Mouse (Mus musculus) heart, embryonic 16.5 days (tissue): Measurements from ENCODE around the gene Pet100. TPM values are rescaled to one million over a fixed set of nuclear protein-coding genes. Genes with fewer than 3 reads are reported as not detected.

Experiments used
- ATAC-seq: fragments of 200-750 bp; cut with Nextera tagmentation; replicated peaks from 2 replicates; pipeline ENCODE4 v1.8.0; 2017; ENCODE audit warnings: moderate number of reproducible peaks; ENCODE audit not compliant: insufficient read depth, low FRiP score; ENCODE audit errors: extremely low read depth
- H3K27ac ChIP-seq: fragments of 300-500 bp; sonication (generic); 2 replicates; pipeline ENCODE4 v1.5.1; 2014; ENCODE audit warnings: mild to moderate bottlenecking, low read length, control low read depth, moderate library complexity
- H3K27me3 ChIP-seq: fragments of 300-500 bp; sonication (generic); 2 replicates; pipeline ENCODE4 v1.6.1; 2014; ENCODE audit warnings: low read length, mixed read lengths; ENCODE audit not compliant: control insufficient read depth, insufficient read depth
- H3K36me3 ChIP-seq: fragments of 300-500 bp; sonication (generic); 2 replicates; pipeline ENCODE4 v1.6.1; 2014; ENCODE audit not compliant: control insufficient read depth, insufficient read depth
- H3K4me1 ChIP-seq: fragments of 300-500 bp; sonication (generic); 2 replicates; pipeline ENCODE4 v1.6.1; 2014; ENCODE audit warnings: low read length, mixed read lengths; ENCODE audit not compliant: control insufficient read depth, insufficient read depth
- H3K4me2 ChIP-seq: fragments of 300-500 bp; sonication (generic); 2 replicates; pipeline ENCODE4 v1.6.1; 2014; ENCODE audit warnings: low read depth, mild to moderate bottlenecking, control low read depth, low read length
- H3K4me3 ChIP-seq: fragments of 300-500 bp; sonication (generic); 2 replicates; pipeline ENCODE4 v1.5.1; 2014; ENCODE audit warnings: mild to moderate bottlenecking, control low read depth, low read length
- H3K9ac ChIP-seq: fragments of 300-500 bp; sonication (generic); 2 replicates; pipeline ENCODE4 v1.6.1; 2014; ENCODE audit warnings: low read length, control low read depth
- H3K9me3 ChIP-seq: fragments of 300-500 bp; sonication (generic); replicated peaks from 2 replicates; pipeline ENCODE4 v1.6.1; 2016; ENCODE audit warnings: low read length; ENCODE audit not compliant: control insufficient read depth
- WGBS: fragments of 180-500 bp; shearing (Covaris S2); extraction: QIAGEN DNeasy Blood & Tissue Kit; methylation state at CpG from one replicate; pipeline ENCODE4 v1.1.7; 2014; 5-methylcytosine and 5-hydroxymethylcytosine counted together
- polyA plus RNA-seq: library from polyadenylated mRNA; unstranded; fragments of >200 nt; fragmentation: Nextera tagmentation; extraction: Ambion mirVana; gene quantifications from 2 replicates; pipeline ENCODE4 v1.2.1, GENCODE M21; 2015

Gene Pet100
- polyA plus RNA-seq, 1 experiment from 2014 or later = 65.9 TPM

DNA sequence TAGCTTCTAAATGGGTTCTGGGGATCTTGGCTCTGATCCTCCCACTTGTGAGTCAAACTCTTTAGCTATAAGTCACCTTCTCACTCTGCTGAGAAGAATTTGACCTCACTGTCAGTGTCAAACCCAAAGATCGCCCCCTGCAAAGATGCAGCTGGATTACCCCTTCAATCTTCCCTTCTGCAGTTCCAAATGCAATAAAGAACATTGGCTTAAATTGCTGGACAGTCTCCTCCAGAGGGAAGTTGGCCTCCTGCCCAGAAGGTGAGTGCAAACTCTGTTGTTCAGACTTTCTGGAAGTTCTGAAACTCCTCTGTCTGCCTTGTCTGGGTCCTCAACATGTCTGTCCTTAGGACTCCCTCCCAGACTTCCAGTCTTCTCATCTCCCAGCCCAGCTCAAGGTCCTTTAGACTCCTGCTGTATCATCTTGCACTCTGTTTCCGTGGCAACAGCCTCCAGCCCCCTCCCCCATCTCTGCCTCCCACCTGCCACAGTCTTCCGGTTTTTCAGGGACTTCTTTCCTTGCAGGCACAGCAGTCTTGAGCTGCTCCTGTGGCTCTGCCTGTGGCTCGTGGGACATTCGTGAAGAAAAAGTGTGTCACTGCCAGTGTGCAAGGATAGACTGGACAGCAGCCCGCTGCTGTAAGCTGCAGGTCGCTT, 35.5 kb downstream of the Pet100 start:
- no peak overlapping the region for H3K27ac ChIP-seq
- peaks cover 2% of the 10 kb centered on the region; the same call in 1 of the 2 replicates for H3K27me3 ChIP-seq
- H3K9ac ChIP-seq = no peak overlapping the region
- H3K4me1 ChIP-seq = no peaks in the 10 kb centered on the region
- H3K36me3 ChIP-seq = no peaks in the 10 kb centered on the region
- H3K9me3 ChIP-seq = no peaks in the 10 kb centered on the region
- no peak for ATAC-seq
- 26% methylated on average over 7 of the region's 7 CpGs for WGBS
- H3K4me3 ChIP-seq = no peak overlapping the region
- H3K4me2 ChIP-seq = no peak overlapping the region

DNA sequence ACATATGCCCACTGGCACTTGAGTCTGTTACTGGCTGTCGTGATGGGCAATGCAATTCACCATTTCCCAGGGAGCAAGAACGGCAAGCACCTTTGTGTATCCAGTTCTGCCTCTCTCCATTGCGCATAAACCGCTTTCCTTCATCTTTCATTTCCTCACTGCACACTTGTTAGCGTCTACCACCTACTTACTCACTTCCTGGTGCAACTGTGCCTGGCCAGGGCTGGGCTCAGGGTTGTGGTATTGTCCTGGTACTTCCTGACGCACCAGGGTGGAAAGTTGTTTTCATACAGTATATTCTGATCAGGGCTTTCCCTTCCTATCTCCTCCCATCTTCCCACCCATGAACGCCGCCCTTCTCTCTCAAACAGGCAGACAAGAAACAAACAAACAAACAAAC, 39.5 kb downstream of the Pet100 start:
- Histone ChIP-seq H3K4me1 (no peaks in the 10 kb centered on the region), H3K36me3 (no peaks in the 10 kb centered on the region), H3K27me3 (peaks cover 2% of the 10 kb centered on the region; the same call in 1 of the 2 replicates), H3K4me3 (no peak overlapping the region), H3K4me2 (no peak overlapping the region), H3K9me3 (no peaks in the 10 kb centered on the region), H3K27ac (no peak overlapping the region), H3K9ac (no peak overlapping the region)
- WGBS = 64% methylated on average over 8 of the region's 8 CpGs
- ATAC-seq = no peak

DNA sequence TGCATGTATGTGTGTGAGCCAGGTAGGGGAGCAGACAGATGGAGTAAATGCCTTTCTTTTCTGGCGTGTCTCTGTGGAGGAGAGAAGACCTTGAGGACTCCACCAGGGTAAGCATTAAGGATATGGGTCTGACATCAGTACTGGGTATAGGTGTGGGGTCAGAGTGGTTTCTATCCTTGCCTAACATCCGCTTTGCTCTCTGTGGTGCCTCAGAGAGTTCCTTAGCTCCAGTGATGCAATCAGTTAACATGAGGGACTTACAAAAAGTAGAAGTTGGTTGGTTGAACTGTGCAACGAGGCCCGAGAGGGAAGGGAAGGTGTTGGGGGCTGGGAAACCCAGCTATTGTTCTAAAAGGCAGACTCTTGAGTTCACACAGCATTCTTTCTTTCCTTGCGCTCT, 43.1 kb downstream of the Pet100 start:
- ATAC-seq = no peak
- H3K4me1 ChIP-seq = no peaks in the 10 kb centered on the region

DNA sequence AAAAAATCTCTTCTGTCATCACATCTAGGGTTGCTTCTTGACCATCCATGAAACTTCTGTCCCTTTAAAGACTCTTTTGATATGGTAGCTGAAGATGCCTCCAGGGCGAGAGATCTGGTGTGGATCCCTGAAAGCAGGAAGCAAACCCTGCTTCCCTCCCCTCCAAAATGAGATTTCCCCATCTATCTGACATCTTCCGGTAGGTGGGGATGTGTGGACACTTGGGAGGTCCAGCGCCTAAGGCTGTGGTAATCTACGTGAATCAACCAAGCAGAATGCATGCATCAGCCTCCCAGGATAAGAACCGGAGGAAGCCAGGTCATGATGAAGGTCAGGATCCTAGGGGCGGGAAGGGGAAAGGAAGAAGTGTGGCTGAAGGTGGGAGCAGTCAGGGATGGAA, 44.2 kb downstream of the Pet100 start, which contains the start of gene Mcemp1:
Gene Mcemp1 (plus strand): TSS at position 248 of the 400 bp plus-strand sequence.
- 58% methylated on average over 6 of the region's 6 CpGs for WGBS

More for the DNA sequence above, 43.1 kb downstream of the Pet100 start:
- H3K9ac ChIP-seq = no peak overlapping the region
- H3K27me3 ChIP-seq = no peaks in the 10 kb centered on the region
- no peaks in the 10 kb centered on the region for H3K9me3 ChIP-seq
- H3K27ac ChIP-seq = no peak overlapping the region
- no peak overlapping the region for H3K4me3 ChIP-seq
- no peaks in the 10 kb centered on the region for H3K36me3 ChIP-seq
- H3K4me2 ChIP-seq = no peak overlapping the region
- WGBS = 63% methylated on average over 5 of the region's 5 CpGs

DNA sequence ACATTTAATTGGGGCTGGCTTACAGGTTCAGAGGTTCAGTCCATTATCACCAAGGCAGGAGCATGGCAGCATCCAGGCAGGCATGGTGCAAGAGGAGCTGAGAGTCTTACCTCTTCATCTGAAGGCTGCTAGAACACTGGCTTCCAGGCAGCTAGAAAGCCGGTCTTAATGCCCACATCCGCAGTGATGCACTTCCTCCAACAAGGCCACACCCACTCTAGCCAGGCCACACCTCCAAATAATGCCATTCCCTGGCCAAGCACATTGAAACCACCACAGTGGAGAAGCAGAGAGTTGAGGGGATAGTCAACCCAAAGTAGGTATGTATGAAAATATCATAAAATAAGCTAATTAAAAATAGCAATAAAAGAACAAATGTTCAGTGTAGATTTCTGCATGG, 49.0 kb downstream of the Pet100 start:
- H3K27me3 ChIP-seq = no peaks in the 10 kb centered on the region
- no peak overlapping the region for H3K27ac ChIP-seq
- no peaks in the 10 kb centered on the region for H3K36me3 ChIP-seq
- WGBS = 66% methylated on average over 2 of the region's 2 CpGs
- H3K4me3 ChIP-seq = no peak overlapping the region
- H3K4me1 ChIP-seq = no peaks in the 10 kb centered on the region
- H3K4me2 ChIP-seq = no peak overlapping the region
- H3K9ac ChIP-seq = no peak overlapping the region
- H3K9me3 ChIP-seq = no peaks in the 10 kb centered on the region
- no peak for ATAC-seq

More for the DNA sequence above, 44.2 kb downstream of the Pet100 start, which contains the start of gene Mcemp1:
- no peaks in the 10 kb centered on the region for H3K27me3 ChIP-seq
- no peaks in the 10 kb centered on the region for H3K9me3 ChIP-seq
- no peak within 1 kb of the TSS for H3K4me3 ChIP-seq
- no peak for ATAC-seq
- H3K27ac ChIP-seq = no peak within 1 kb of the TSS
- no peak within 1 kb of the TSS for H3K4me2 ChIP-seq
- H3K9ac ChIP-seq = no peak within 1 kb of the TSS
- no peaks in the 10 kb centered on the region for H3K4me1 ChIP-seq
- H3K36me3 ChIP-seq = no peaks in the 10 kb centered on the region

DNA sequence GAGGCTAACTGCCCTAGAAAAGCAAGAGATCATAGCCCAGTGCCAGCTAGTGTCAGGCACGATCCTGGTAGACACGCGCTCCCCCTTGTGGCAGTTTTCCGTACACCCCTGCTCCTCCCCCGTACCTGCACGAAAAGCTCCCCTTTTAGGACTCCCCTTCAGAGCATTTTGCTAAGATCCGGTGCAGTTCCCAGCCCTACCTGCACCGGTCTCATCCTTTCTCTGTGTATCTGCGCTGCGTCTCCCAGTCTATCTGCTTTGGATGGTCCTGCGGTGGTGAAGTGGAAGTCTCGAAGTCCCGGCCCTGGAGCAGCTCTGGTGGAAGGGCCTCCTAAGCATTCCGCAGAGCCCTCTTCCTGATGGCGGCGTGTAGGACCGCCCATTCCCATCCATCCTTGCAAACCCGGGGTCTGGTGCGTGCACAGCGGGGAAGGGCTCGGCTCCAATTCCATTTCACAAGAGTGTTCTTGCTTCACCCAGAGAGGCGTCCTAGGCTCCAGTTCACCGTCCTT, 50.7 kb downstream of the Pet100 start, which contains the start of gene Fcor:
Gene Fcor (minus strand): TSS at position 383 of the 512 bp plus-strand sequence.
- Histone ChIP-seq H3K9ac (peak within 1 kb of the TSS; percentile 58), H3K27me3 (no peaks in the 10 kb centered on the region), H3K4me3 (peak within 1 kb of the TSS; percentile 63), H3K4me2 (peak within 1 kb of the TSS; percentile 74), H3K9me3 (no peaks in the 10 kb centered on the region), H3K27ac (no peak within 1 kb of the TSS), H3K4me1 (peaks cover 4% of the 10 kb centered on the region; the same call in 1 of the 2 replicates), H3K36me3 (no peaks in the 10 kb centered on the region)
- peak; percentile 67 for ATAC-seq
- WGBS = under 1% methylated on average over 23 of the region's 23 CpGs

DNA sequence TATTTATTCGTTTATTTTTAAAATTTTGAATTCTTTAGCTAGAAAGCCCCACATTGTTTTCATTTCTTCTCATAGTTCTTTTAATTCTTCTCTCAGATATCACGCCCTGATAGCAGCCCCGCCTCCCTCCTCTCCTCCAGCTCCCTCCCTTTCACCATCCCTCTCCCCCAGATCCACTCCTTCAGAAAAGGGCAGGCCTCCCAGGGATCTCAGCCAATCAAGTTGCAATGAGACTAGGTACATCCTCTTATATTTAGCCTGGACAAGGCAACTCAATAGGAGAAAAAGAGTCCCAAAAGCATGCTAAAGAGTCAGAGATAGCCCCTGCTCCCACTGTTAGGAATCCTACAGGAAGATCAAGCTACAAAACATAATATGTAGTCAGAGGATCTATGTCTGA, 53.3 kb downstream of the Pet100 start:
- Histone ChIP-seq H3K36me3 (peaks cover 9% of the 10 kb centered on the region), H3K27me3 (no peaks in the 10 kb centered on the region), H3K9ac (no peak overlapping the region), H3K27ac (no peak overlapping the region), H3K4me2 (no peak overlapping the region), H3K4me1 (peaks cover 13% of the 10 kb centered on the region), H3K9me3 (no peaks in the 10 kb centered on the region), H3K4me3 (no peak overlapping the region)
- no peak for ATAC-seq
- 55% methylated on average over 3 of the region's 3 CpGs for WGBS

Other genes starting within 250 kb of the Pet100 start
- 6.5 and 6.8 TPM in 2 replicates for gene Arhgef18, start 228.5 kb upstream of the Pet100 start, polyA plus RNA-seq
- 5.3 and 6.2 TPM in 2 replicates for gene Pex11g, start 153.9 kb upstream of the Pet100 start, polyA plus RNA-seq
- not detected in 2 replicates for gene Tex45, start 150.7 kb upstream of the Pet100 start, polyA plus RNA-seq
- gene Zfp358, start 128.4 kb upstream of the Pet100 start, polyA plus RNA-seq = 30.8 and 31.0 TPM in 2 replicates
- gene Mcoln1, start 121.1 kb upstream of the Pet100 start, polyA plus RNA-seq = 51.9 and 55.0 TPM in 2 replicates
- gene Pnpla6, start 106.2 kb upstream of the Pet100 start, polyA plus RNA-seq = 16.3 and 18.1 TPM in 2 replicates
- gene C330021F23Rik, start 53.6 kb upstream of the Pet100 start, polyA plus RNA-seq = 4.9 and 5.4 TPM in 2 replicates
- 2.1 and 2.3 TPM in 2 replicates for gene Camsap3, start 34.3 kb upstream of the Pet100 start, polyA plus RNA-seq
- 35.6 and 36.8 TPM in 2 replicates for gene Xab2, start 232 bp upstream of the Pet100 start, polyA plus RNA-seq
- gene Pcp2, start 4.0 kb downstream of the Pet100 start, polyA plus RNA-seq = 0.17 and 0.34 TPM in 2 replicates
- gene Stxbp2, start 9.4 kb downstream of the Pet100 start, polyA plus RNA-seq = 47.3 and 50.4 TPM in 2 replicates
- not detected in 2 replicates for gene Retn, start 34.2 kb downstream of the Pet100 start, polyA plus RNA-seq
- 0.55 and 0.58 TPM in 2 replicates for gene Mcemp1, start 44.2 kb downstream of the Pet100 start, polyA plus RNA-seq
- 4.3 and 4.4 TPM in 2 replicates for gene Fcor, start 50.8 kb downstream of the Pet100 start, polyA plus RNA-seq
- gene Trappc5, start 54.8 kb downstream of the Pet100 start, polyA plus RNA-seq = 32.4 and 35.2 TPM in 2 replicates
- 0.14 and 0.16 TPM in 2 replicates for gene Fcer2a, start 72.6 kb downstream of the Pet100 start, polyA plus RNA-seq
- 2.0 and 2.6 TPM in 2 replicates for gene Clec4g, start 99.1 kb downstream of the Pet100 start, polyA plus RNA-seq
- 0.19 and 0.28 TPM in 2 replicates for gene Cd209a, start 127.4 kb downstream of the Pet100 start, polyA plus RNA-seq
- 0.16 and 0.39 TPM in 2 replicates for gene Cd209e, start 232.8 kb downstream of the Pet100 start, polyA plus RNA-seq